Mouse (Mus musculus): Measurements from ENCODE around the gene Palm2. TPM values are rescaled to one million over a fixed set of nuclear protein-coding genes. Genes with fewer than 3 reads are reported as not detected.

The Palm2 gene
- polyA plus RNA-seq, 1 experiment from 2014 or later = 7.0 TPM

DNA sequence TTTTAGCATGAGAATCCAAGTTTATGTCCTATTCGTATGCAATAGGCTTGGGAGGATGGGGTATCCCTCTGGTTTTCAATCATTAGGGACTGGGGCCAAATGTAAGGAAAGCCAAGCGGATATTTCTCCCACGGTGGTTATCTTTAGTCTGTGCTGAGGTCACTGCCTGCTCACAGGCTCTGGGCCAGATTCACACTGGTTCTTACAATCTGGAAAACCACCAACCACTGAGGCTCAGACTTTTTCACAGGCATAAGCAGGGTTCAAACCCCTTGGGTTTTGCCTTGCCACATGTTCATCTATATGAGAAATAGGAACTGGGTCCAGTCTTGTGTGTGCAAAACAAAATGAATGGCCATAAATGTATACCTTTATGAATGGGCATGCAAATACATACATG is 90.4 kb downstream of the Palm2 start:
- 78% methylated on average over 3 of the region's 3 CpGs for WGBS
- Histone ChIP-seq H3K36me3 (ENCODE audit: control insufficient read depth, insufficient read depth, low read length) (no peaks in the 10 kb centered on the region), H3K4me1 (ENCODE audit: control insufficient read depth, insufficient read depth, low read length) (no peaks in the 10 kb centered on the region), H3K9ac (replicated peaks; ENCODE audit: low read depth, low read length) (no peak overlapping the region), H3K4me3 (ENCODE audit: low read depth, low read length) (no peak overlapping the region), H3K27ac (ENCODE audit: low read length) (no peak overlapping the region), H3K27me3 (ENCODE audit: control insufficient read depth, insufficient read depth, low read length) (no peaks in the 10 kb centered on the region), H3K9me3 (ENCODE audit: control insufficient read depth, low read depth, low read length) (no peaks in the 10 kb centered on the region), H3K4me2 (replicated peaks; ENCODE audit: low read depth, low read length) (no peak overlapping the region)
- no peak for ATAC-seq (ENCODE audit: insufficient number of reproducible peaks, insufficient read depth, low FRiP score, low read depth)

DNA sequence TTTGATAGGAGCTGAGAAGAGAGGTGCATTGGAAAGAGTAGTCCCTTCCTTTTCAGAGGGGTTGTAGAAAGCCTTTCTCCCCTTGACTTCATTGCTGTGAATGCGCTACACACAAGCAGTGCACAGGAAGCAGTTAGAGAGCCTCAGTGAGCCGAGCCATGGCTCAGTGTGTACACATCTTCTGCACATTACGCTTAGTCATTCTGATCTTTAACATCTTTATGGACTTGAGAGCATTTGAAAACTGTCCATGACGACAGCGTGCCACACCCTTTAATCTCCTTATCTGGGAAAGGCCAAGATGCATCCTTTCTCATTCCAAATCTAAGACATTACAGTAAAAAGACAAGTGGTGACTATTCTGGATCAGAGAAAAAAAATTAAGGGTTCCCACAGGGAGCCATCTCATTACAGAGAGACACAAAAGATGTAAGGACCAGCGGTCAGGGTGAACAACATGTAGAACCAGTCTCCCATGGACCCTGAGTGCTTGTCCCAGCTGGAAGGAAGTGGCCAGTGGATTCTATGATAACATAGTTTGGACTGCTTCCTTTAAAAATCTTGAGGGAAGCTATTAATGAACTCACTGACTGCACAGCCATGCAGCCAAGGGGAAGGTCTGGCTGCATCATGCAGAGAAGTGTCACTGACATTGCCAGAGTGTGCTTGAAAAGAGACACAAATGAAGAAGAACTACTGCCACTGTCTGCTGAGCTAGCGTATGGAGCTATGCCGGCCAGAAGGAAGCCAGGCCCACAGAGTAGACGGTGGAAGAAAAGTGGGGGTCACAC is 91.4 kb downstream of the Palm2 start:
- no peak overlapping the region for H3K27ac ChIP-seq (ENCODE audit: low read length)
- H3K9me3 ChIP-seq (ENCODE audit: control insufficient read depth, low read depth, low read length) = no peaks in the 10 kb centered on the region
- ATAC-seq (ENCODE audit: insufficient number of reproducible peaks, insufficient read depth, low FRiP score, low read depth) = no peak
- H3K27me3 ChIP-seq (ENCODE audit: control insufficient read depth, insufficient read depth, low read length) = no peaks in the 10 kb centered on the region
- no peak overlapping the region for H3K9ac ChIP-seq (replicated peaks; ENCODE audit: low read depth, low read length)
- H3K4me3 ChIP-seq (ENCODE audit: low read depth, low read length) = no peak overlapping the region
- no peaks in the 10 kb centered on the region for H3K36me3 ChIP-seq (ENCODE audit: control insufficient read depth, insufficient read depth, low read length)
- WGBS = 70% methylated on average over 9 of the region's 9 CpGs
- no peaks in the 10 kb centered on the region for H3K4me1 ChIP-seq (ENCODE audit: control insufficient read depth, insufficient read depth, low read length)
- H3K4me2 ChIP-seq (replicated peaks; ENCODE audit: low read depth, low read length) = no peak overlapping the region

GRCm38 (mm10) chr4:57528296-57528695 is 94.2 kb downstream of the Palm2 start:
- Histone ChIP-seq H3K36me3 (ENCODE audit: control insufficient read depth, insufficient read depth, low read length) (no peaks in the 10 kb centered on the region), H3K27ac (ENCODE audit: low read length) (no peak overlapping the region), H3K4me2 (replicated peaks; ENCODE audit: low read depth, low read length) (no peak overlapping the region), H3K4me1 (ENCODE audit: control insufficient read depth, insufficient read depth, low read length) (no peaks in the 10 kb centered on the region), H3K4me3 (ENCODE audit: low read depth, low read length) (no peak overlapping the region), H3K9me3 (ENCODE audit: control insufficient read depth, low read depth, low read length) (no peaks in the 10 kb centered on the region), H3K27me3 (ENCODE audit: control insufficient read depth, insufficient read depth, low read length) (no peaks in the 10 kb centered on the region), H3K9ac (replicated peaks; ENCODE audit: low read depth, low read length) (no peak overlapping the region)
- ATAC-seq (ENCODE audit: insufficient number of reproducible peaks, insufficient read depth, low FRiP score, low read depth) = no peak

- H3K4me3 ChIP-seq (ENCODE audit: low read depth, low read length) = no peak overlapping the region
- no peaks in the 10 kb centered on the region for H3K27me3 ChIP-seq (ENCODE audit: control insufficient read depth, insufficient read depth, low read length)
- ATAC-seq (ENCODE audit: insufficient number of reproducible peaks, insufficient read depth, low FRiP score, low read depth) = no peak
- no peaks in the 10 kb centered on the region for H3K36me3 ChIP-seq (ENCODE audit: control insufficient read depth, insufficient read depth, low read length)
- H3K4me1 ChIP-seq (ENCODE audit: control insufficient read depth, insufficient read depth, low read length) = peaks cover 9% of the 10 kb centered on the region; the same call in 1 of the 2 replicates
- H3K4me2 ChIP-seq (replicated peaks; ENCODE audit: low read depth, low read length) = no peak overlapping the region
- H3K9me3 ChIP-seq (ENCODE audit: control insufficient read depth, low read depth, low read length) = no peaks in the 10 kb centered on the region
- whole genome bisulfite sequencing = 54% methylated on average over 6 of the region's 6 CpGs
- H3K27ac ChIP-seq (ENCODE audit: low read length) = no peak overlapping the region
- no peak overlapping the region for H3K9ac ChIP-seq (replicated peaks; ENCODE audit: low read depth, low read length)
Observed at GRCm38 (mm10) chr4:57533686-57534085, 99.6 kb downstream of the Palm2 start.

- ATAC-seq (ENCODE audit: insufficient number of reproducible peaks, insufficient read depth, low FRiP score, low read depth) = peak; percentile 40; the same call in 1 of the 2 replicates
- Histone ChIP-seq H3K4me1 (ENCODE audit: control insufficient read depth, insufficient read depth, low read length) (peaks cover 9% of the 10 kb centered on the region; the same call in 1 of the 2 replicates), H3K9me3 (ENCODE audit: control insufficient read depth, low read depth, low read length) (no peaks in the 10 kb centered on the region), H3K4me3 (ENCODE audit: low read depth, low read length) (no peak overlapping the region), H3K27ac (ENCODE audit: low read length) (peak overlapping the region; percentile 21; the same call in 1 of the 2 replicates), H3K4me2 (replicated peaks; ENCODE audit: low read depth, low read length) (no peak overlapping the region), H3K27me3 (ENCODE audit: control insufficient read depth, insufficient read depth, low read length) (no peaks in the 10 kb centered on the region), H3K9ac (replicated peaks; ENCODE audit: low read depth, low read length) (no peak overlapping the region), H3K36me3 (ENCODE audit: control insufficient read depth, insufficient read depth, low read length) (no peaks in the 10 kb centered on the region)
- 38% methylated on average over 6 of the region's 6 CpGs for WGBS
Observed at GRCm38 (mm10) chr4:57534232-57534631, 100.2 kb downstream of the Palm2 start.

GRCm38 (mm10) chr4:57535087-57535486 is 101.0 kb downstream of the Palm2 start:
- 87% methylated on average over 4 of the region's 4 CpGs for WGBS
- no peak for ATAC-seq (ENCODE audit: insufficient number of reproducible peaks, insufficient read depth, low FRiP score, low read depth)
- H3K4me3 ChIP-seq (ENCODE audit: low read depth, low read length) = no peak overlapping the region

GRCm38 (mm10) chr4:57538029-57538688 is 104.1 kb downstream of the Palm2 start:
- Histone ChIP-seq H3K4me2 (replicated peaks; ENCODE audit: low read depth, low read length) (no peak overlapping the region), H3K36me3 (ENCODE audit: control insufficient read depth, insufficient read depth, low read length) (no peaks in the 10 kb centered on the region), H3K4me1 (ENCODE audit: control insufficient read depth, insufficient read depth, low read length) (peaks cover 9% of the 10 kb centered on the region; the same call in 1 of the 2 replicates), H3K27ac (ENCODE audit: low read length) (peak overlapping the region; percentile 17; the same call in 1 of the 2 replicates), H3K27me3 (ENCODE audit: control insufficient read depth, insufficient read depth, low read length) (no peaks in the 10 kb centered on the region), H3K4me3 (ENCODE audit: low read depth, low read length) (no peak overlapping the region), H3K9me3 (ENCODE audit: control insufficient read depth, low read depth, low read length) (no peaks in the 10 kb centered on the region), H3K9ac (replicated peaks; ENCODE audit: low read depth, low read length) (no peak overlapping the region)
- WGBS = 14% methylated on average over 4 of the region's 4 CpGs
- ATAC-seq (ENCODE audit: insufficient number of reproducible peaks, insufficient read depth, low FRiP score, low read depth) = peak; percentile 51; the same call in 1 of the 2 replicates

More at GRCm38 (mm10) chr4:57535087-57535486, 101.0 kb downstream of the Palm2 start:
- no peak overlapping the region for H3K4me2 ChIP-seq (replicated peaks; ENCODE audit: low read depth, low read length)
- H3K36me3 ChIP-seq (ENCODE audit: control insufficient read depth, insufficient read depth, low read length) = no peaks in the 10 kb centered on the region
- no peak overlapping the region for H3K27ac ChIP-seq (ENCODE audit: low read length)
- no peak overlapping the region for H3K9ac ChIP-seq (replicated peaks; ENCODE audit: low read depth, low read length)
- H3K9me3 ChIP-seq (ENCODE audit: control insufficient read depth, low read depth, low read length) = no peaks in the 10 kb centered on the region
- H3K4me1 ChIP-seq (ENCODE audit: control insufficient read depth, insufficient read depth, low read length) = peaks cover 9% of the 10 kb centered on the region; the same call in 1 of the 2 replicates
- no peaks in the 10 kb centered on the region for H3K27me3 ChIP-seq (ENCODE audit: control insufficient read depth, insufficient read depth, low read length)

GRCm38 (mm10) chr4:57543692-57544256 is 109.7 kb downstream of the Palm2 start:
- peak overlapping the region; percentile 17 for H3K4me2 ChIP-seq (replicated peaks; ENCODE audit: low read depth, low read length)
- no peaks in the 10 kb centered on the region for H3K27me3 ChIP-seq (ENCODE audit: control insufficient read depth, insufficient read depth, low read length)
- peak overlapping the region; percentile 90 for H3K27ac ChIP-seq (ENCODE audit: low read length)
- H3K9ac ChIP-seq (replicated peaks; ENCODE audit: low read depth, low read length) = no peak overlapping the region
- ATAC-seq (ENCODE audit: insufficient number of reproducible peaks, insufficient read depth, low FRiP score, low read depth) = peak; percentile 49; the same call in 1 of the 2 replicates
- H3K4me3 ChIP-seq (ENCODE audit: low read depth, low read length) = no peak overlapping the region
- WGBS = 2% methylated on average over 6 of the region's 6 CpGs
- H3K4me1 ChIP-seq (ENCODE audit: control insufficient read depth, insufficient read depth, low read length) = peaks cover 10% of the 10 kb centered on the region
- no peaks in the 10 kb centered on the region for H3K36me3 ChIP-seq (ENCODE audit: control insufficient read depth, insufficient read depth, low read length)
- no peaks in the 10 kb centered on the region for H3K9me3 ChIP-seq (ENCODE audit: control insufficient read depth, low read depth, low read length)
